Mouse (Mus musculus): ENCODE measurements around the gene Tm9sf4. TPM values are rescaled to one million over a fixed set of nuclear protein-coding genes. Genes with fewer than 3 reads are reported as not detected.

Gene Tm9sf4
- total and polyA plus RNA-seq, 3 experiments = 35.2 to 109 (median 42.9) TPM

DNA sequence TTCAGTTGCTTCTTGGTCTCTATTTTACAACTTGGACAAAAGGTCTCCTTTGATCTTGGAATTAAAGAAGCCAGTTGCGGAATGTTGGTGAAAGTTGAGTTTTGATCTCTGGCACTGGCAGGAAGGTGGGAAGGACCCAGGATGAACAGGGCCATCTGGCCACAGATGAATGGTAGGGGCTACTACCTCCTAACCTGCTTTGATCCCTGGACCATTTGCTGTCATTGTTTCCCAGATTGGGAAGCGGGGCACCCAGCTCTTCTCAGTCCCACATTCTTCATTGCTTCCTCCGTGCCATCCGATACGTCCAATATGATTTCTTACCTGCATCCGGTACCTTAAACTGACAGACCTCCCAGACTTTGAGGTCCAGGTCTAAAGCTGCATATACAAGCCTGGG lies 6.0 kb downstream of the Tm9sf4 start:
- TF ChIP-seq GATA1 (IDR thresholded peaks at IDR 0.05; ENCODE audit: borderline replicate concordance, low read length) (no peak), TAL1 (conservative IDR thresholded peaks at IDR 0.05; ENCODE audit: low read depth, low read length) (no peak), GATA2 (IDR thresholded peaks at IDR 0.05; ENCODE audit: borderline replicate concordance, low read depth, low read length) (no peak), POLR2AphosphoS5 (IDR thresholded peaks at IDR 0.05; ENCODE audit: insufficient replicate concordance, low read depth, low read length) (no peak), CTCF (IDR thresholded peaks at IDR 0.05; ENCODE audit: low read depth, low read length) (no peak)
- Histone ChIP-seq H3K4me1 (ENCODE audit: insufficient read depth, low read depth, low read length) (peaks cover 73% of the 10 kb centered on the region), H3K4me3 (ENCODE audit: low read depth, low read length) (no peak overlapping the region), H3K27me3 (ENCODE audit: insufficient read depth, low read length) (no peaks in the 10 kb centered on the region), H3K9me3 (replicated peaks) (no peaks in the 10 kb centered on the region), H3K36me3 (replicated peaks) (peaks cover 66% of the 10 kb centered on the region)
- DNase-seq (ENCODE audit: low spot score) = no peak
- no peak for ATAC-seq (ENCODE audit: extremely low read depth, insufficient number of reproducible peaks, low FRiP score, poor library complexity, severe bottlenecking)

GRCm38 (mm10) chr2:153168134-153168820 lies 7.2 kb downstream of the Tm9sf4 start:
- ATAC-seq (ENCODE audit: extremely low read depth, insufficient number of reproducible peaks, low FRiP score, poor library complexity, severe bottlenecking) (peak; percentile 40; the same call in 1 of the 2 replicates), DNase-seq (ENCODE audit: low spot score) (peak; percentile 53)
- Histone ChIP-seq H3K4me3 (ENCODE audit: low read depth, low read length) (no peak overlapping the region; the same call in 1 of the 2 replicates), H3K9me3 (replicated peaks) (no peaks in the 10 kb centered on the region), H3K27me3 (ENCODE audit: insufficient read depth, low read length) (no peaks in the 10 kb centered on the region), H3K4me1 (ENCODE audit: insufficient read depth, low read depth, low read length) (peaks cover 65% of the 10 kb centered on the region), H3K36me3 (replicated peaks) (peaks cover 63% of the 10 kb centered on the region)
- no peak for TF ChIP-seq POLR2AphosphoS5 (IDR thresholded peaks at IDR 0.05; ENCODE audit: insufficient replicate concordance, low read depth, low read length)
- TF ChIP-seq GATA2 (IDR thresholded peaks at IDR 0.05; ENCODE audit: borderline replicate concordance, low read depth, low read length) = no peak
- no peak for TF ChIP-seq GATA1 (IDR thresholded peaks at IDR 0.05; ENCODE audit: borderline replicate concordance, low read length)
- TF ChIP-seq CTCF (IDR thresholded peaks at IDR 0.05; ENCODE audit: low read depth, low read length) = no peak
- TF ChIP-seq TAL1 (conservative IDR thresholded peaks at IDR 0.05; ENCODE audit: low read depth, low read length) = no peak

DNA sequence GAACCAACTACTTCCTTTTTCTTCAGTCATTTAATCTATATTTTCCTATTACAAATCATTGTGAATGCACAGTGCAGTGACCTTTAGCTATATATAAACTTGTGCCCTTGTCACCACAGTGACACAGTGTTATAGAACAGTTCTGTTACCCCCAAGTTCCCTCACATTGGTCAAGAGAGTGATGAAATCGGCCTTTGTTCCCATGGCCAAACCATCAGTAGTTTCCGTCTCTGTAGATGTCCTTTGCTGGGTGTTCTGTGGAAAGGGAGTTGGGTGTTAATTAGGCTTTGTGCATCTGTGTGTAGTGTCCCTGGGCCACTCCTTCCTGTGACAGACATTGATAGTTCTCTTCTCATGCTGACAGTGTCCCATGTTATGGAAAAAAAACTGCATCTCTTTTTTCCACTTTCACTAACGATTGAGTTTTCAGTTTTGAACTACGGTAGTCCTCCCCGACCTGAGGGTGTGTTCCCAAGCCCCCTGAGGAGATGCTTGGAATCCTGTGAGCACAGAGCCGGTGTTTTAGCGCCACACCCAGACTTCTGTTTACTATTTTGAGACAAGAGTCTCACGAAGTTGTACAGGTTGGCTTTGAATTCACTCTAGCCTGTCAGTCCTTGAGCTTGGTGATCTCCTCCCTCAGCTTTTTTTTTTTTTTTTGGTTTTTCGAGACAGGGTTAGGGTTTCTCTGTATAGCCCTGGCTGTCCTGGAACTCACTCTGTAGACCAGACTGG lies 9.6 kb downstream of the Tm9sf4 start:
- TF ChIP-seq POLR2AphosphoS5 (IDR thresholded peaks at IDR 0.05; ENCODE audit: insufficient replicate concordance, low read depth, low read length) (no peak), GATA2 (IDR thresholded peaks at IDR 0.05; ENCODE audit: borderline replicate concordance, low read depth, low read length) (no peak), TAL1 (conservative IDR thresholded peaks at IDR 0.05; ENCODE audit: low read depth, low read length) (no peak), CTCF (IDR thresholded peaks at IDR 0.05; ENCODE audit: low read depth, low read length) (no peak), GATA1 (IDR thresholded peaks at IDR 0.05; ENCODE audit: borderline replicate concordance, low read length) (no peak)
- H3K9me3 ChIP-seq (replicated peaks) = no peaks in the 10 kb centered on the region
- no peak for DNase-seq (ENCODE audit: low spot score)
- H3K4me1 ChIP-seq (ENCODE audit: insufficient read depth, low read depth, low read length) = peaks cover 55% of the 10 kb centered on the region
- H3K36me3 ChIP-seq (replicated peaks) = peaks cover 59% of the 10 kb centered on the region
- ATAC-seq (ENCODE audit: extremely low read depth, insufficient number of reproducible peaks, low FRiP score, poor library complexity, severe bottlenecking) = no peak
- H3K4me3 ChIP-seq (ENCODE audit: low read depth, low read length) = no peak overlapping the region
- H3K27me3 ChIP-seq (ENCODE audit: insufficient read depth, low read length) = no peaks in the 10 kb centered on the region

GRCm38 (mm10) chr2:153171966-153172365 lies 10.9 kb downstream of the Tm9sf4 start:
- peaks cover 46% of the 10 kb centered on the region for H3K4me1 ChIP-seq (ENCODE audit: insufficient read depth, low read depth, low read length)
- H3K9me3 ChIP-seq (replicated peaks) = no peaks in the 10 kb centered on the region
- H3K27me3 ChIP-seq (ENCODE audit: insufficient read depth, low read length) = no peaks in the 10 kb centered on the region
- ATAC-seq (ENCODE audit: extremely low read depth, insufficient number of reproducible peaks, low FRiP score, poor library complexity, severe bottlenecking) (no peak), DNase-seq (ENCODE audit: low spot score) (no peak)
- TF ChIP-seq GATA2 (IDR thresholded peaks at IDR 0.05; ENCODE audit: borderline replicate concordance, low read depth, low read length) (no peak), GATA1 (IDR thresholded peaks at IDR 0.05; ENCODE audit: borderline replicate concordance, low read length) (no peak), POLR2AphosphoS5 (IDR thresholded peaks at IDR 0.05; ENCODE audit: insufficient replicate concordance, low read depth, low read length) (no peak), TAL1 (conservative IDR thresholded peaks at IDR 0.05; ENCODE audit: low read depth, low read length) (no peak), CTCF (IDR thresholded peaks at IDR 0.05; ENCODE audit: low read depth, low read length) (no peak)
- no peak overlapping the region for H3K4me3 ChIP-seq (ENCODE audit: low read depth, low read length)
- H3K36me3 ChIP-seq (replicated peaks) = peaks cover 56% of the 10 kb centered on the region

GRCm38 (mm10) chr2:153175995-153176570 lies 15.0 kb downstream of the Tm9sf4 start:
- peaks cover 68% of the 10 kb centered on the region for H3K36me3 ChIP-seq (replicated peaks)
- H3K27me3 ChIP-seq (ENCODE audit: insufficient read depth, low read length) = no peaks in the 10 kb centered on the region
- H3K9me3 ChIP-seq (replicated peaks) = no peaks in the 10 kb centered on the region
- peaks cover 16% of the 10 kb centered on the region for H3K4me1 ChIP-seq (ENCODE audit: insufficient read depth, low read depth, low read length)
- DNase-seq (ENCODE audit: low spot score) (no peak), ATAC-seq (ENCODE audit: extremely low read depth, insufficient number of reproducible peaks, low FRiP score, poor library complexity, severe bottlenecking) (no peak)
- TF ChIP-seq TAL1 (conservative IDR thresholded peaks at IDR 0.05; ENCODE audit: low read depth, low read length) (no peak), POLR2AphosphoS5 (IDR thresholded peaks at IDR 0.05; ENCODE audit: insufficient replicate concordance, low read depth, low read length) (no peak), GATA1 (IDR thresholded peaks at IDR 0.05; ENCODE audit: borderline replicate concordance, low read length) (no peak), CTCF (IDR thresholded peaks at IDR 0.05; ENCODE audit: low read depth, low read length) (no peak), GATA2 (IDR thresholded peaks at IDR 0.05; ENCODE audit: borderline replicate concordance, low read depth, low read length) (no peak)
- H3K4me3 ChIP-seq (ENCODE audit: low read depth, low read length) = no peak overlapping the region

GRCm38 (mm10) chr2:153177188-153177587 lies 16.1 kb downstream of the Tm9sf4 start:
- no peaks in the 10 kb centered on the region for H3K9me3 ChIP-seq (replicated peaks)

More at GRCm38 (mm10) chr2:153177188-153177587, 16.1 kb downstream of the Tm9sf4 start:
- TF ChIP-seq POLR2AphosphoS5 (IDR thresholded peaks at IDR 0.05; ENCODE audit: insufficient replicate concordance, low read depth, low read length) (no peak), GATA1 (IDR thresholded peaks at IDR 0.05; ENCODE audit: borderline replicate concordance, low read length) (no peak), CTCF (IDR thresholded peaks at IDR 0.05; ENCODE audit: low read depth, low read length) (no peak), TAL1 (conservative IDR thresholded peaks at IDR 0.05; ENCODE audit: low read depth, low read length) (no peak), GATA2 (IDR thresholded peaks at IDR 0.05; ENCODE audit: borderline replicate concordance, low read depth, low read length) (no peak)
- Histone ChIP-seq H3K27me3 (ENCODE audit: insufficient read depth, low read length) (no peaks in the 10 kb centered on the region), H3K4me1 (ENCODE audit: insufficient read depth, low read depth, low read length) (peaks cover 10% of the 10 kb centered on the region; the same call in 1 of the 2 replicates), H3K36me3 (replicated peaks) (peaks cover 68% of the 10 kb centered on the region), H3K4me3 (ENCODE audit: low read depth, low read length) (no peak overlapping the region)
- DNase-seq (ENCODE audit: low spot score) (no peak), ATAC-seq (ENCODE audit: extremely low read depth, insufficient number of reproducible peaks, low FRiP score, poor library complexity, severe bottlenecking) (no peak)

Measured in G1E (cell line).